Comparison of ENCODE assay signal across 11 mouse cellular contexts in genomic region chr4:136423224-136423623, GRCm38 (mm10). TPM values are rescaled to one million over a fixed set of nuclear protein-coding genes. Genes with fewer than 3 reads are reported as not detected.
DNase-seq lines count a peak whose midpoint lies in the region; ATAC-seq and TF ChIP-seq lines count a peak whose summit lies in the region.
"Had no signal": no experiment of that assay in that cellular context is flagged by ENCODE, and none has a peak within 500 bp of the region (broad histone marks: within the 10 kb centered on the region; RNA-seq: fewer than 3 reads in every experiment).

TSS of gene Htr1d (plus strand) at chr4:136423524.

- no peak for TF ChIP-seq POLR2A in embryonic fibroblast, embryonic 13.5 days (IDR thresholded peaks at IDR 0.05; ENCODE audit: low read depth, low read length)

- H3K4me3 ChIP-seq in kidney, postnatal 0 days (replicated peaks; ENCODE audit: low read depth, low read length), result peak within 1 kb of the TSS; percentile 45
- peak within 1 kb of the TSS; percentile 31; the same call in 1 of the 2 replicates for H3K4me3 ChIP-seq in embryonic fibroblast, embryonic 13.5 days (ENCODE audit: insufficient read depth, low read length)
- H3K4me3 ChIP-seq in intestine, postnatal 0 days (ENCODE audit: low read depth, low read length), result peak within 1 kb of the TSS; percentile 52
- H3K4me3 ChIP-seq in neural tube, embryonic 12.5 days, result peak within 1 kb of the TSS; percentile 45

- DNase-seq in kidney, postnatal 0 days (ENCODE audit: low spot score), result no peak
- DNase-seq in kidney, adult 18-20 months, result no peak
- DNase-seq in left cerebral cortex, postnatal 14 days (ENCODE audit: low spot score in 2 of 2), result no peak
- no peak for DNase-seq in ovary, postnatal 36 days (ENCODE audit: low spot score)
- DNase-seq in adrenal gland, postnatal 14 days, result no peak
- DNase-seq: cerebellum, postnatal 36 days; kidney, postnatal 10 days had no signal

- WGBS in kidney, postnatal 0 days, result 78% methylated on average over 9 of the region's 9 CpGs
- WGBS in intestine, postnatal 0 days, result 61% methylated on average over 9 of the region's 9 CpGs
- WGBS in neural tube, embryonic 12.5 days, result 71% methylated on average over 9 of the region's 9 CpGs

- TF ChIP-seq CTCF in kidney, postnatal 0 days (IDR thresholded peaks at IDR 0.05; ENCODE audit: low read depth), result no peak
- no peak for TF ChIP-seq CTCF in embryonic fibroblast, embryonic 13.5 days (IDR thresholded peaks at IDR 0.05; ENCODE audit: borderline replicate concordance, insufficient read depth, low read length)
- no peak for TF ChIP-seq CTCF in intestine, postnatal 0 days (IDR thresholded peaks at IDR 0.05; ENCODE audit: low read depth)

- no peaks in the 10 kb centered on the region for H3K9me3 ChIP-seq in kidney, postnatal 0 days (replicated peaks; ENCODE audit: low read length)
- H3K9me3 ChIP-seq in intestine, postnatal 0 days (ENCODE audit: control insufficient read depth), result no peaks in the 10 kb centered on the region
- no peaks in the 10 kb centered on the region for H3K9me3 ChIP-seq in neural tube, embryonic 12.5 days

- peak within 1 kb of the TSS; percentile 44 for H3K9ac ChIP-seq in kidney, postnatal 0 days (ENCODE audit: low read depth, low read length)
- H3K9ac ChIP-seq in intestine, postnatal 0 days (ENCODE audit: low read depth, low read length), result peak within 1 kb of the TSS; percentile 51; the same call in 1 of the 2 replicates
- peak within 1 kb of the TSS; percentile 60 for H3K9ac ChIP-seq in neural tube, embryonic 12.5 days

- intact Hi-C loops in left cerebral cortex, postnatal 14 days (cut with DNase I), result no loop called here

- H3K4me1 ChIP-seq in kidney, postnatal 0 days (replicated peaks; ENCODE audit: insufficient read depth, low read length), result no peaks in the 10 kb centered on the region; the same call in 1 of the 2 replicates
- no peaks in the 10 kb centered on the region for H3K4me1 ChIP-seq in embryonic fibroblast, embryonic 13.5 days (ENCODE audit: control insufficient read depth, insufficient read depth, low read length)
- H3K4me1 ChIP-seq in intestine, postnatal 0 days (replicated peaks; ENCODE audit: control insufficient read depth, insufficient read depth, low read length), result no peaks in the 10 kb centered on the region; the same call in 1 of the 2 replicates
- H3K4me1 ChIP-seq in neural tube, embryonic 12.5 days, result peaks cover 12% of the 10 kb centered on the region

- H3K4me2 ChIP-seq in kidney, postnatal 0 days (ENCODE audit: low read length), result peak within 1 kb of the TSS; percentile 90
- H3K4me2 ChIP-seq in intestine, postnatal 0 days (replicated peaks; ENCODE audit: low read depth), result peak within 1 kb of the TSS; percentile 97
- H3K4me2 ChIP-seq in neural tube, embryonic 12.5 days (replicated peaks), result peak within 1 kb of the TSS; percentile 89

- ATAC-seq in kidney, postnatal 0 days (replicated peaks; ENCODE audit: low FRiP score, low read depth), result no peak
- no peak for ATAC-seq in intestine, postnatal 0 days
- ATAC-seq in neural tube, embryonic 12.5 days (ENCODE audit: low FRiP score, low read depth), result no peak
- ATAC-seq: Patski had no signal

- peaks cover 9% of the 10 kb centered on the region; the same call in 1 of the 2 replicates for H3K27me3 ChIP-seq in kidney, postnatal 0 days (ENCODE audit: insufficient read depth, low read length)
- H3K27me3 ChIP-seq in intestine, postnatal 0 days (replicated peaks; ENCODE audit: control insufficient read depth, insufficient read depth, low read length), result peaks cover 8% of the 10 kb centered on the region; the same call in 1 of the 2 replicates
- peaks cover 35% of the 10 kb centered on the region for H3K27me3 ChIP-seq in neural tube, embryonic 12.5 days (replicated peaks)

- no peak within 1 kb of the TSS for H3K27ac ChIP-seq in kidney, postnatal 0 days
- H3K27ac ChIP-seq in embryonic fibroblast, embryonic 13.5 days (ENCODE audit: insufficient read depth, low read length), result no peak within 1 kb of the TSS
- H3K27ac ChIP-seq in intestine, postnatal 0 days (ENCODE audit: low read depth, low read length), result no peak within 1 kb of the TSS
- no peak within 1 kb of the TSS for H3K27ac ChIP-seq in neural tube, embryonic 12.5 days

- no peaks in the 10 kb centered on the region for H3K36me3 ChIP-seq in kidney, postnatal 0 days (ENCODE audit: insufficient read depth, low read length)
- no peaks in the 10 kb centered on the region for H3K36me3 ChIP-seq in intestine, postnatal 0 days (ENCODE audit: control insufficient read depth, insufficient read depth)
- no peaks in the 10 kb centered on the region for H3K36me3 ChIP-seq in neural tube, embryonic 12.5 days

RNA-seq across cellular contexts. Expression of gene Htr1d, which starts in this region (rescaled TPM):
- 0.25 and 0.56 TPM in 2 replicates for polyA plus RNA-seq in kidney, postnatal 0 days (2015; fragmentation: Nextera tagmentation; extraction: Ambion mirVana)
- polyA plus RNA-seq in embryonic fibroblast, embryonic 13.5 days (2011; ENCODE audit: insufficient read length, low read depth, missing spikeins), result not detected in 2 replicates
- polyA plus RNA-seq in intestine, postnatal 0 days (2015; fragmentation: Nextera tagmentation; extraction: Ambion mirVana), result 0.16 and 0.37 TPM in 2 replicates
- polyA plus RNA-seq in neural tube, embryonic 12.5 days (2016; fragmentation: Nextera tagmentation; extraction: Ambion mirVana), result 0.31 and 0.58 TPM in 2 replicates
- 1 to 10 TPM; 1.8 to 3.1 TPM for total RNA-seq in left cerebral cortex, postnatal 14 days (2021)
- total RNA-seq in adrenal gland, postnatal 14 days (2021), result 0.15 TPM in 1 of 2 replicates, not detected in the other
